Mouse (Mus musculus) small intestine, adult 2 months (tissue): Measurements from ENCODE around the gene Vmn2r106.

Experiments
- CTCF ChIP-seq: fragments of 200-500 bp; IDR thresholded peaks from 2 replicates; pipeline ENCODE4 v1.5.1; 2012; ENCODE audit warnings: low read depth, mild to moderate bottlenecking, control low read depth, inconsistent platforms, low read length, moderate library complexity, mixed read lengths; ENCODE audit not compliant: insufficient replicate concordance, insufficient read length; ENCODE audit errors: extremely low read depth
- POLR2A ChIP-seq: fragments of 200-500 bp; IDR thresholded peaks from 2 replicates; pipeline ENCODE4 v1.6.1; 2012; ENCODE audit warnings: low read depth, mild to moderate bottlenecking, control low read depth, inconsistent platforms, low read length, moderate library complexity

DNA sequence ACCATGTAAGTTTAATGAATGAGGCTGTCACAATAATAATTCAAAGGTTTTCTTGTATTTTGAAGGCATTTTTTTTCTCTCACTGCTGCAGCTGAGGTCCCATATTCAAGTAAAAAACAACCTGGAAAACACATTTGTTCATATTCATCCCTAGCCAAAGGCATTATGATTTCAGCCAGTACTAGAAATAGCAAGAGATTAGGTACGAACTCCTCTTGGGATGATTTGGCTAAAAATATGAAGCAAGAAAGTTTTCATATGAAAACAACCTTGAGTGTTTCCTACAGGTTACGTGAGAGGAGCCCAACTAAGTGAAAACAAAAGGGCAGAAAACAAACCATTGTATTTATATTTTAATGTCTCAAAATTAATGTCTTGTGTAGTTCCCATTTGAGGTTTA, 50.4 kb downstream of the Vmn2r106 start, which contains the start of gene Vmn2r105:
- no peak for TF ChIP-seq POLR2A
- TF ChIP-seq CTCF = no peak
